Mouse (Mus musculus): Measurements from ENCODE around the gene Eif4b.

Gene Eif4b

GRCm38 (mm10) chr15:102119121-102119830 lies 45.7 kb downstream of the Eif4b start:
- peak in 1 of 2 experiments; percentile 36 for DNase-seq

GRCm38 (mm10) chr15:102119831-102120170 lies 46.2 kb downstream of the Eif4b start:
- peak; percentile 85 to 92 for DNase-seq

- DNase-seq: no peak
Observed at GRCm38 (mm10) chr15:102120530-102120929, 47.0 kb downstream of the Eif4b start.

DNA sequence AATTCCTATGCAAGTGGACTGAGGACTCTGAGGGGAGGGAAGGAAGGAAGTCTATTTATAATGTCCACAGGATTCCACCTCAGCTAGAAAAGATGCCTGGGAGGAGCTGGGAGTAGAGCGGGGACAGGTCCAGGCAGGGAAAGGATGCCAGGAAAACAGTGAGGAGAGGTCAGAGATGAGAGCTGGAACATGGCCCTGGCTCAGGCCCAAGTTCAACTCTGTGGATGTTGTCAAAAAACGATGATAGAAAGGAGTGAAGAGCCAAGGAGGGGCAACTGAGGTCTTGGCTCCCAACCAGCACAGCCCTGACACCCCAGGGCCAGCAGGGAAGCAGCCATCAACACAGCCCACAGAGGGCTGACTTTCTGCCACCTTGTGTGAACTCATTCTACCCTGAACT lies 52.7 kb downstream of the Eif4b start:
- peak; percentile 76 to 77 for DNase-seq

- no peak for DNase-seq
Observed at GRCm38 (mm10) chr15:102133314-102133713, 59.7 kb downstream of the Eif4b start.

DNA sequence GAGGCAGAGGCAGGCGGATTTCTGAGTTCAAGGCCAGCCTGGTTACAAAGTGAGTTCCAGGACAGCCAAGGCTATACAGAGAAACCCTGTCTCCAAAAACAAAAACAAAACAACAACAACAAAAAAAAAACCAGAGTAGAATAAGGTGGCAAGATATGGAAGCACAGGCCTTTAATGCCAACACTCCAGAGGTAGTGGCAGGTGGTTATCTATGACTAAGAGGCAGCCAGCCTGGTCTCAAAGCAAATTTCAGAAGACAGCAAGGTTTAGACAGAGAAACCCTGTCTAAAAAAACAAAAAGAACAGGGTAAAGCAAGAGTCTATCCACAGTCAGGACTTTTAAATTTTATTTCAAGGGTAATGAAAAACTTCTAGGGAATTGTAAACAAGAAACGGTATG lies 61.1 kb downstream of the Eif4b start:
- DNase-seq: no peak

GRCm38 (mm10) chr15:102135522-102136128 lies 62.1 kb downstream of the Eif4b start:
- DNase-seq: peak in 1 of 2 experiments; percentile 36

DNA sequence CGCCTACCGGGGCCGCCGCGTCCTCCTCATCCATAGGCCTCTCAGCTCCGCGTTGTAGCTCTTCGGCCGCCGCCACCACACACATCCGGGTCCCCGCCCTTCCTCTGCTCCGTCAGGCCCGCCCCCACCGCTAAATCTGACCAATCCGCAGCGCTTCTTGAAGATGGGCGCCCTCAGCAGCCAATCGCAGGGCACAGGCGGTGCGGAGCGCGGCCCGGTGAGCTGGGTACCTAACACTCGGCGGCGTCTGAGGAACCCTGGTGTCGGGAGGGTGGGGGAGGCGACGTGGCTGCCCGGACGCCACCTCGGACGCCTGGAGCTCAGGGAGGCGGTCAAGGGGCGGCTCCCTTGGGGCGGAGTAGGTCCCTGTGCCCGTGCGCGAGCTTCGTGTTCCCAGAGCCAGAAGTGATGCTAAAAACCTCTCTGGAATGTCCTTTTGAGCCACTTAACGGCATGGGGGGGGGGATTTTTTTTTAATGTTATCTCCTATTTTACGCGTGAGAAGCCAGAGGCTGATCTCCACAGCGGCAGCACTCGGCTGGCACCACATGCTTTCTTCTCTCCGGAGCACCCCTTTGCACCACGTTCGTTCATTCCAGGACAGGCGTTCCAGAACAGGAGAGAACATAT lies 62.7 kb downstream of the Eif4b start, which contains the start of gene Spryd3:
Spryd3 (minus strand) TSS at position 106 of the 630 bp plus-strand sequence.
- DNase-seq: peak; percentile 96 to 99

- no peak for DNase-seq
Observed at GRCm38 (mm10) chr15:102141120-102141519, 67.5 kb downstream of the Eif4b start.

- no peak for DNase-seq
Observed at GRCm38 (mm10) chr15:102142914-102143912, 69.6 kb downstream of the Eif4b start.

DNA sequence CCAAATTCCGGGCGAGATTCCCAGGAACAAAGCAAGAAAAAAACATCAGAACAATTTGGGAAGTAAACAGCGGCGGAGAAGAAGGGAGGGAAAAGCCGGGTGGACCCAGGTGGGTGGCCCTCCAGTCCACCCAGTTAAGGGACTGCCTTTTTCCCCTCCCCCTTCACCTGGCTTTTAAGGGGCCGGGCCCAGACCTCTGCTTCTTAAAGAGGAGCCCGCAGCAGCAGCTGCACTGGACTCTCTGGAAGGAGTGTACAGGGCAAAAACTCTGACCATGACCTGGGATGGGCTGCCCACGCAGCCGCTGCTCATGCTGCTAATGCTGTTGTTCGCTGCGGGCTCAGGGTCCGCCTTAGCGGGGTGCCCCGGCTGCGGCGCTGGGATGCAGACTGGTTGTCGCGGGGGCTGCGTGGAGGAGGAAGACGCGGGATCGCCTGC lies 70.7 kb downstream of the Eif4b start, which contains the start of gene Igfbp6:
Igfbp6 (plus strand) TSS at position 89 of the 438 bp plus-strand sequence.
- no peak for DNase-seq

GRCm38 (mm10) chr15:102144726-102145125 lies 71.2 kb downstream of the Eif4b start:
- no peak for DNase-seq

DNA sequence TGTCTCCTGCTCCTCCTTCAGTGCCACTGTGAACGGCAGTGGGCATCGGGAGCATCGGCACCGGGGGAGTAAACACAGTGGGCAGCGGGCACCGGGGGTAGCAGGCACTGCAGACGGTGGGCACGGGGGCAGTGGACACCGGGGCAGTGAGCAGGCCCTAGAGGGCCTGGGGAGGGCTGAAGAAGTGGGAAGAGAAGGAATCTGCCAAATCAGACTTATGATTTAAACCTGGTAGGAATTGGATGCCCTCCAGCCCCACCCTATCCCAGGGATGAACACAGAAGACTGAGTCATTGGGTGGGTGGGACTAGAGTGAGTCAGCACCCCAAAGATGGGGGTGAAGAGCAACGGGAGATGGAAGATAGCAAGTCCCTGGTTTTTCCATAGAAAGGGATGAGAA lies 71.8 kb downstream of the Eif4b start:
- no peak for DNase-seq

GRCm38 (mm10) chr15:102146089-102146488 lies 72.5 kb downstream of the Eif4b start:
- DNase-seq: no peak

Data from cerebellum, adult 18-20 months (tissue).